Mouse (Mus musculus) hindbrain, embryonic 10.5 days (tissue): ENCODE data around the gene Gxylt1. TPM values are rescaled to one million over a fixed set of nuclear protein-coding genes. Genes with fewer than 3 reads are reported as not detected.

Experiments used
- DNase-seq: peaks from one replicate; pipeline ENCODE4 v3.0.0-alpha.2; 2017; ENCODE audit warnings: low spot score
- H3K27ac ChIP-seq: fragments of 300-500 bp; sonication (generic); 2 replicates; pipeline ENCODE4 v1.5.1; 2016; ENCODE audit warnings: mild to moderate bottlenecking, moderate library complexity
- H3K27me3 ChIP-seq: fragments of 300-500 bp; sonication (generic); 2 replicates; pipeline ENCODE4 v1.6.1; 2016; ENCODE audit warnings: mild to moderate bottlenecking; ENCODE audit not compliant: poor library complexity, insufficient read depth, severe bottlenecking
- H3K36me3 ChIP-seq: fragments of 300-500 bp; sonication (generic); 2 replicates; pipeline ENCODE4 v1.6.1; 2016; ENCODE audit warnings: mild to moderate bottlenecking, moderate library complexity
- H3K4me1 ChIP-seq: fragments of 300-500 bp; sonication (generic); replicated peaks from 2 replicates; pipeline ENCODE4 v1.6.1; 2016; ENCODE audit warnings: mild to moderate bottlenecking
- H3K4me3 ChIP-seq: fragments of 300-500 bp; sonication (generic); 2 replicates; pipeline ENCODE4 v1.5.1; 2016; ENCODE audit warnings: mild to moderate bottlenecking, moderate library complexity
- H3K9me3 ChIP-seq: fragments of 300-500 bp; sonication (generic); 2 replicates; pipeline ENCODE4 v1.6.1; 2016; ENCODE audit warnings: mild to moderate bottlenecking, moderate library complexity
- WGBS: fragments of 180-500 bp; shearing (Covaris S2); methylation state at CpG from one replicate; pipeline ENCODE4 v1.1.7; 2016; 5-methylcytosine and 5-hydroxymethylcytosine counted together
- polyA plus RNA-seq: library from polyadenylated mRNA; unstranded; fragments of >200 nt; fragmentation: Nextera tagmentation; extraction: Ambion mirVana; gene quantifications from 2 replicates; pipeline ENCODE4 v1.2.1, GENCODE M21; 2016

Gxylt1 gene
- polyA plus RNA-seq, 1 experiment from 2014 or later: 11.0 TPM

- no peak overlapping the region for H3K4me3 ChIP-seq
- 84% methylated on average over 1 of the region's 1 CpGs for WGBS
- no peak overlapping the region for H3K27ac ChIP-seq
- H3K36me3 ChIP-seq: no peaks in the 10 kb centered on the region
- H3K4me1 ChIP-seq: no peaks in the 10 kb centered on the region
- H3K27me3 ChIP-seq: no peaks in the 10 kb centered on the region
- no peaks in the 10 kb centered on the region for H3K9me3 ChIP-seq
- no peak for DNase-seq
These were observed 70.1 kb downstream of the Gxylt1 start for GRCm38 (mm10) chr15:93204861-93205260.

DNA sequence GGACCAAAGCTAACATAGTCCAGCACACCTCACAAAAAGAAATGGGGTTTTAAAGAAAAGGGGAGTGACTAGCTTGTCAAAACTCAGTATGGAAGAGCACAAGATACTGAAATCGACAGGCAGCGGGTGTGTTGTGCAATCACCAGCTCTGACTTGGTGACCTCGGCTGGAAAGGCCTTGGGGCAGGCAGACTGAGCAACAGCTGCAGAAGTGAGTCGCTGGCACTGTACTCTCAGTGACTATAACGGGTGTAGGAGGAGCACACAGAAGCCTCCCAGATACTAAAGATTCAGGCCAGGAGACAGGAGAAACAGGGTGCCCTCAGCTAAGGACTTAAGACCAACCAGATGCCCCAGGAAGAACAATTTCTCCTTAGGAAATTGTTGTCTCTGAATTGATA lies 73.0 kb downstream of the Gxylt1 start:
- no peaks in the 10 kb centered on the region for H3K36me3 ChIP-seq
- no peak overlapping the region for H3K4me3 ChIP-seq
- no peaks in the 10 kb centered on the region for H3K27me3 ChIP-seq
- H3K4me1 ChIP-seq: no peaks in the 10 kb centered on the region
- H3K9me3 ChIP-seq: no peaks in the 10 kb centered on the region
- H3K27ac ChIP-seq: no peak overlapping the region
- WGBS: 81% methylated on average over 5 of the region's 5 CpGs
- DNase-seq: no peak

DNA sequence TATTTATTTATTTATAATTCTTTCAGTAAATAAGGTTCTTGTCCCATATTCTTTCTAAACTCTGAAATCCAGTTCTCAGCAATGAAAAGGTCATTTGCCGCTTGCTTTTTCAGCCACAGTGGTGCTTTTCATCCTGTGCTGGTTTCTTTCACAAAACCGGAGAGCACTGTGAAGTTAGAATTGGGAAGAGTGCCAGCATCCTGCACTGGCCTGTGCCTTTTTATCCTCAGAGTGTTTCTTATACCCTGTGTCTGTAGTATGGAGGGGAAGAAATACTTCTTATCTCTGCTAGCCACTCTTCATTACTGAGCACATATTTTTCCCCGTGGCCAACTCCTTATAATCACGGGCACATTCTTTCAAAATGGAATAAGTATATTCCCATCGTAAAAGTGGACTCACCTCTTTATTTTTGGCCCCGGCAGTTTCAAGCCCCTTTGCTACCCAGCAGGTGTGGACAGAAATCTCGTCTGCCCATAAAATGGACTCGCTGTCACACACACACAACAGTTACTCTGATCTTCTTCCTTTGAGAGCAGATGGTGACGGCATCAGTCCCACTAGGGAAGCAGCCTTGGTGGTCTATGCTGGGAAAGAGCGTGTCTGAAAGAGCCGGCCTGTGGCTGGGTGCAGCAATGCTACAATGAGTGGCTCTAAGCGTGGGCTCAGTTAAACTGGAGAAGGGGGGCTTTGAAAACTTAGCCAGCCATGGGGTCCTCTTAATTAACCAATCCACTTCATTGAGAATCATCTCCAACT lies 83.4 kb downstream of the Gxylt1 start:
- no peaks in the 10 kb centered on the region for H3K27me3 ChIP-seq
- no peak for DNase-seq
- H3K27ac ChIP-seq: no peak overlapping the region
- no peak overlapping the region for H3K4me3 ChIP-seq
- no peaks in the 10 kb centered on the region for H3K36me3 ChIP-seq
- H3K4me1 ChIP-seq: no peaks in the 10 kb centered on the region
- WGBS: 88% methylated on average over 12 of the region's 12 CpGs
- no peaks in the 10 kb centered on the region for H3K9me3 ChIP-seq

Other genes starting within 250 kb of the Gxylt1 start
- gene Yaf2, start 61.8 kb upstream of the Gxylt1 start, polyA plus RNA-seq: 104 and 116 TPM in 2 replicates
- gene Zcrb1, start 123.2 kb upstream of the Gxylt1 start, polyA plus RNA-seq: 155 and 158 TPM in 2 replicates
- gene Pphln1, start 123.2 kb upstream of the Gxylt1 start, polyA plus RNA-seq: 86.0 and 95.9 TPM in 2 replicates